Mouse (Mus musculus) liver, adult (tissue): ENCODE results near the gene Gcsh.
A peak's percentile ranks its signal among the peaks of the same experiment; 100 is the strongest.

Experiments used
- GATA4 ChIP-seq: IDR thresholded peaks from 2 replicates; pipeline ENCODE4 v1.6.1; 2014; ENCODE audit warnings: mild to moderate bottlenecking, low read length; ENCODE audit not compliant: insufficient replicate concordance

Gcsh gene

DNA sequence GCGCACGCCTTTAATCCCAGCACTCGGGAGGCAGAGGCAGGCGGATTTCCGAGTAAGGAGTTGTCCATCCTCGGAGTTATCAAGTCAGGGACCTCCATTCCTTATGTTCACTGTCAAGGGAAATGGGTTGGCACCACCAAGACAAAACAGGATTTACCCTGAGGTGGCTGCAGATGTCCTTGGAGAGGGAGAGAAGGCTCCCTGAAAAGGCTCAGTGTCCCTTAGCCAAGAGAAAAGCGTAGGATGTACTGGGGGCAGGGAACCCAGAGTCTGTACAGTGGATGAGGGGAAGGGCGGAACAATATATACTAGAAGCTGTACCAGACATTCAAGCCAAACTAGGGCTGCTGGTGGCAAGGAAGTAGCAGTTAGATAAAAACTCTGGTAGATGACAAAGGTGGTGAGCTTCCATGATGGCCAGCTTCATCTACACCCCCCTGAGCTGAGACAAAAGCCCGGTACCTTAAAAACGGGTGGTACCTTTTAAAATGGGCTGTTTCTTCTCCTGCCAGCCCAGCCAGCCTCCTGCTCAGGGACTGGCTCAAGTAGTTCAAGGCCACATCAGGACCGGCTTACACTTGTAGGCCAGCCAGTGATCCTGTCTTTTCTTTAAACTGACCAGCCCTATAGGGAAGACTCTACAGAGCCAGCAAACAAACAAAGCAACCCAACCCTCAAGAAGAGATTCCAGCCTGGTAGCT is 829 bp upstream of the Gcsh start:
- no peak for TF ChIP-seq GATA4

GRCm38 (mm10) chr8:116992176-116992971 is 963 bp downstream of the Gcsh start:
- TF ChIP-seq GATA4, result no peak

GRCm38 (mm10) chr8:116991241-116991640 is 2.1 kb downstream of the Gcsh start:
- TF ChIP-seq GATA4, result no peak

DNA sequence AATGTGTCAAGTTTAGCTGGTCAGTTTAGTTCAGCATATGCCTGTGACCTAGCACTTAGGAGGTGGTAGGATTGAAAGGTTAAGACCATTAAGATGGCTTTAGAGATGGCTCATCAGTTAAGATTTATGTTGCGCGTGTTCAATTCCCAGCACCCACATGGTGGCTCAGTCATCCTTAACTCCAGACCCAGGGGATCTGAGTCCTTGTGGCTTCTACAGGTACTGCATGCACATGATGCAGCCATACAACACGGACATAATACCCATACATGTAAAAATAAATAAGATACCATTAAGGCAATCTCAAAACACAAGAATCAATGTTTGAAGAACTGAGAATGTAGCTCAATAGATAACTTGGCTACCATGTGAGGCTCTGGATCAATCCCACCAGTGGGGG is 3.5 kb downstream of the Gcsh start:
- TF ChIP-seq GATA4, result no peak

GRCm38 (mm10) chr8:116980117-116980516 is 13.2 kb downstream of the Gcsh start:
- TF ChIP-seq GATA4, result no peak

DNA sequence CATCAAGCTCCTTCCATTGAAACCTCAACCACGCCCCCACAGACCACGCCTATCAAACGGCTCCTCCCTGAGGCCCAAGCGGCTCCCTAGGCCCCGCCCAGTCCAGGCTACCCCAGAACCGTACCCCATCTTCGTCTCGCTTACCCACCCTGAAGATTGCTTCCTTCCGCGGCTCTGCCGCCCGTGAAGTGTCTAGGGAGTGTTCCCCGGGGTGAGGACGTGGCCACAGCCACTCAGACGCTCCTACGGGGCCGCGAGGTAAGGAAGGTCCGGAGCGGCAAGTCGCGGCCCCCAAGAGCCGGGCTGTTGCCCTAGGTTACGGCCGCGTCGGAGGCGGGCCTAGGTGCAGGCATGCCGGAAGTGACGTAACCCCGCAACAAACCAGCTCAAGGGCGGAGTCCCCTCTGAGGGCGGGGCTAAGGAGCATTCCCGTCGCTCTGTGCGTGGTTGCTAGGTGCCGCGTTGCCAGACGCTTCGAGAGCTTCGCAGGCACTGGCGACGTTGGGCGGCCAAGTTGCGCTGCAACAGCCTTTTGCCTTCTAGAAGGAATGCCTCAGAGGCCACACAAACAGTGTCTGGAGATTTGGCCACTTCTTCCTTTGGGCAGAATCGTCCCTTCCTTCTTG is 14.6 kb downstream of the Gcsh start, which contains the start of gene 1700030J22Rik:
1700030J22Rik (minus strand) TSS at position 329 of the 626 bp plus-strand sequence.
- TF ChIP-seq GATA4, result peak; percentile 41; the same call in 1 of the 2 replicates

DNA sequence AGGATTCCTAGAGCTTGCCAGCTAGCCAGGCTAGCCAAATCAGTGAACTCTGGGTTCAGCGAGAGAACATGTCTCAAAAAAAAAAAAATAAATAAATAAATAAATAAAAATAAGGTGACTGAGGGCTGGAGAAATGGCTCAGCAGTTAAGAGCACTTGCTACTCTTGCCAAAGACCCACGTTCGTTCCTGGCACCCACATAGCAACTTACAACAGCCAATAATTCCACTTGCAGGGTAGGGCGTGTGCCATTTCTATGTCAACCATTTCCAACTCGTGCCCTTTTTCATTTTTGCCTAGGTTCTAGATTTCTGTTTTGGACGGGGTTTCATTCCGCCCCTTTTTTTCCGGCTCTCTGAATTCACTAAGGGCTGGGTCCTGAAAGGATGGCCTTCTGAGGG is 15.3 kb downstream of the Gcsh start:
- no peak for TF ChIP-seq GATA4

GRCm38 (mm10) chr8:116975606-116976005 is 17.7 kb downstream of the Gcsh start:
- TF ChIP-seq GATA4, result no peak

- no peak for TF ChIP-seq GATA4
Observed at GRCm38 (mm10) chr8:116975066-116975465, 18.3 kb downstream of the Gcsh start.

DNA sequence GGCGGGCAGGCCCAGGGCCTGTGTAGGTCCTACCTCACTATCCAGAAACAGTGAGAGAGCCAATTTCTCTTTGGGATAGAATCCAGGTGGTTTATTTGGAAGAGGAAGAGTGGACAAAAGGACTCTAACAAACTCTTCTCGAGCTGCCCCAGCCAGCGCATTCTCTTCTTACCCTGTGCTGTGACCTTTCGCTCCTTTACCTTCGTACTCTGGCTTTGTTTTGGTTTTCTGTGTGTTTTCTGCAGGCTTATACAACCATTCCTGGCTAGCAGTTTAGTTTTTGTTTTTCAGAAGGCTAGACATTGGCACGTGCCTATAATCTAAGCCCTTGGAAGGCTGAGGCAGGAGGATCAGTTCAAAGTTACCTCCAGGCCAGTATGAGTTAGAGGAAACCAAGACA is 23.8 kb downstream of the Gcsh start:
- no peak for TF ChIP-seq GATA4

- no peak for TF ChIP-seq GATA4
Observed at GRCm38 (mm10) chr8:116954415-116954814, 38.9 kb downstream of the Gcsh start.

DNA sequence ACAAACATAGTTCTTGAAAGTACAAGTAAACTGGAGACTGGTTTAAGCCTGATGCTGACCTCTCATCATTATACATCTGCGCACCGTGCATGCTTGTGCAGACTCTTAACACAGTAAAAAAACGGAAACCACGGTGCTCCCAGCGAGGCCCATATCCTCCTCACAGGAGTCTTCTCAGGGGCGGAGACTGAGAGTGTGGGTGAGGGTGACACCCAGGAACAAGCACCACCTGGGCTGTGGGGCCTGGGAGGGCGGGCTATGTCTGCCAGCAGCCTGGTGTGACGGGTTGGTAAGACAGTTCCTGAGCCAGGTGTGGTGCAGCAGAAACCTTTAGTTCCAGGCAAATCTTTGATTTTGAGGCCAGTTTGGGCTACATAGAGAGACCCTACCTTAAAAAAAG is 40.9 kb downstream of the Gcsh start:
- no peak for TF ChIP-seq GATA4

GRCm38 (mm10) chr8:116951778-116952177 is 41.6 kb downstream of the Gcsh start:
- TF ChIP-seq GATA4, result no peak

GRCm38 (mm10) chr8:116951369-116951768 is 42.0 kb downstream of the Gcsh start:
- no peak for TF ChIP-seq GATA4

GRCm38 (mm10) chr8:116947589-116947988 is 45.7 kb downstream of the Gcsh start:
- TF ChIP-seq GATA4, result no peak

DNA sequence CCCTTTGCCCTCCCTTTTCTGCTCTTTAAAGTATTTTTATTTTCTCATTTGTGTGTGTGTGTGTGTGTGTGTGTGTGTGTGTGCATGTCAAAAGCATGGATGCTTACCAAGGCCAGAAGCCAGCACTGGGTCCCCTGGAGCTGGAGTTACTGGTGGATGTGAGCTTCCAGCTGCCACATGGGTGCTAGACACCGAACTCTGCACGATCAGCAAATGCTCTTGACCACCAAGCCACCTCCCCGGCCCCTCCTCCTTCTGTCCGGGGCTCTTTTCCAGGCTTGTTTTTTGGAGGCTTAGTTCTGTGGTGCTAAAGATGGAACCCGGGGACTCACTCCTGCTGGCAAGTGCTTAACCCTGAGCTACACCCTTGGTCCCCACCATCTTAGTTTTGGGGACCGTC is 46.5 kb downstream of the Gcsh start:
- no peak for TF ChIP-seq GATA4

- TF ChIP-seq GATA4, result no peak
Observed at GRCm38 (mm10) chr8:116946268-116946838, 47.0 kb downstream of the Gcsh start.
